Mouse (Mus musculus) ES-E14 (cell line): Measurements from ENCODE around the gene Npw. TPM values are rescaled to one million over a fixed set of nuclear protein-coding genes. Genes with fewer than 3 reads are reported as not detected.

ENCODE experiments used
- DNase-seq: peaks from one replicate; pipeline ENCODE4 v3.0.0-alpha.2; 2013; ENCODE audit warnings: low read depth, low spot score
- H3K27ac ChIP-seq: 2 replicates; pipeline ENCODE4 v1.5.1; 2012; ENCODE audit warnings: low read depth, mild to moderate bottlenecking, low read length, moderate library complexity, mixed read lengths; ENCODE audit not compliant: poor library complexity, insufficient read depth, severe bottlenecking
- H3K36me3 ChIP-seq: 2 replicates; pipeline ENCODE4 v1.6.1; 2012; ENCODE audit warnings: mild to moderate bottlenecking, low read length, moderate library complexity, mixed read lengths; ENCODE audit not compliant: control insufficient read depth, poor library complexity, insufficient read depth, severe bottlenecking
- H3K4me1 ChIP-seq, 2 experiments: fragments of 150-350 bp in 1 of 2; sonication (generic) in 1 of 2; 2 replicates each; pipeline ENCODE4 v1.6.1; 2012; ENCODE audit warnings: low read length in 2 of 2, mild to moderate bottlenecking in 1 of 2, mixed read lengths in 1 of 2; ENCODE audit not compliant: control insufficient read depth in 2 of 2, insufficient read depth in 2 of 2, poor library complexity in 1 of 2
- H3K4me3 ChIP-seq, 2 experiments: fragments of 150-350 bp in 1 of 2; sonication (generic) in 1 of 2; 2 replicates each; pipeline ENCODE4 v1.5.1; 2012; ENCODE audit warnings: low read length in 2 of 2, low read depth in 1 of 2, mild to moderate bottlenecking in 1 of 2, mixed read lengths in 1 of 2; ENCODE audit not compliant: insufficient read depth in 1 of 2, poor library complexity in 1 of 2, severe bottlenecking in 1 of 2
- H3K9ac ChIP-seq: 2 replicates; pipeline ENCODE4 v1.6.1; 2012; ENCODE audit warnings: low read depth, mild to moderate bottlenecking, low read length, mixed read lengths; ENCODE audit not compliant: poor library complexity, insufficient read depth, severe bottlenecking
- H3K9me3 ChIP-seq: fragments of 150-350 bp; sonication (generic); 2 replicates; pipeline ENCODE4 v1.6.1; 2012; ENCODE audit warnings: low read depth, mild to moderate bottlenecking, low read length; ENCODE audit not compliant: control insufficient read depth, insufficient read depth
- CHD2 ChIP-seq: IDR thresholded peaks from 2 replicates; pipeline ENCODE4 v1.6.1; 2014; ENCODE audit warnings: mild to moderate bottlenecking, low read depth, low read length, inconsistent platforms
- HCFC1 ChIP-seq: IDR thresholded peaks from 2 replicates; pipeline ENCODE4 v1.6.1; 2012; ENCODE audit warnings: low read length, inconsistent platforms, borderline replicate concordance; ENCODE audit not compliant: insufficient read depth
- MAFK ChIP-seq: IDR thresholded peaks from 2 replicates; pipeline ENCODE4 v1.6.1; 2014; ENCODE audit warnings: mild to moderate bottlenecking, low read depth, low read length, inconsistent platforms; ENCODE audit not compliant: insufficient read depth
- ZC3H11A ChIP-seq: IDR thresholded peaks from 2 replicates; pipeline ENCODE4 v1.6.1; 2012; ENCODE audit warnings: low read depth, mild to moderate bottlenecking, inconsistent platforms, low read length, borderline replicate concordance
- ZNF384 ChIP-seq: IDR thresholded peaks from 2 replicates; pipeline ENCODE4 v1.6.1; 2012; ENCODE audit warnings: low read depth, low read length, inconsistent platforms
- in situ Hi-C, 2 experiments: fragments of 600-800 bp; cut with MboI; formaldehyde crosslinking; loops; one replicate each; pipeline ENCODE4 v1.15.1; 2025; ENCODE audit warnings: low sequenced_read_pairs in 2 of 2, inconsistent platforms in 1 of 2; ENCODE audit not compliant: unreplicated experiment in 2 of 2
- total RNA-seq: library from RNA; depleted of rRNA; stranded (reverse); fragments of 300-350 nt; gene quantifications from 2 replicates; pipeline ENCODE4 v1.2.3, GENCODE M21; 2012; rRNA removed

Npw gene
- total RNA-seq, 1 experiment, result 3.0 TPM

- Histone ChIP-seq H3K27ac (no peak overlapping the region), H3K36me3 (peaks cover 51% of the 10 kb centered on the region), H3K4me3 (no peak overlapping the region), H3K9ac (no peak overlapping the region), H3K4me1 (peaks cover 0 to 6% of the 10 kb centered on the region in 2 experiments; a peak in 2 of 4 replicates), H3K9me3 (no peaks in the 10 kb centered on the region)
- DNase-seq, result no peak
- in situ Hi-C loops, result no loop called here
- TF ChIP-seq HCFC1, result no peak
- no peak for TF ChIP-seq ZC3H11A
- TF ChIP-seq MAFK, result no peak
- no peak for TF ChIP-seq ZNF384
- TF ChIP-seq CHD2, result no peak
These were observed 49.4 kb downstream of the Npw start for GRCm38 (mm10) chr17:24608874-24609273.

DNA sequence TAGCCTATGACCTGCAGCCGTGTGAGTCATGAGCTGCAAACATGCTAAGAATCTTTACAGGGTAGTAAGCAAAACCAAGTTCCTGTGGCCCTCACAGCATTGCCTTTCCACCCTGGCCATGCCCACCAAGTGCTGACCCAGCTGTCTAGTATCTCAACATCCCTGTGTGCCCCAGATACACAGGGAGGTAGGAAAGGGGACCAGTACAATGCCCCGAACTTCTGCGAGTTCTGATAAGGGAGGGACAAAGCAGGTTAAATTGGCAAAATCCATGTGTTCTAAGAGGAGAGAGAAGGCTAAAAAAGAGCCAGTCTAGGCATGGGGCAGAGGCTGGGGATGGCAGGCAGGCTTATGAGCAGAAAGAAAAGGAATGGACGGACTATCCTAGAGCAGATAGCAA, 49.9 kb downstream of the Npw start:
- Histone ChIP-seq H3K9ac (no peak overlapping the region), H3K9me3 (no peaks in the 10 kb centered on the region), H3K4me1 (peaks cover 0 to 6% of the 10 kb centered on the region in 2 experiments; a peak in 2 of 4 replicates), H3K36me3 (peaks cover 48% of the 10 kb centered on the region), H3K4me3 (no peak overlapping the region), H3K27ac (no peak overlapping the region)
- in situ Hi-C loops, result no loop called here
- no peak for TF ChIP-seq ZNF384
- TF ChIP-seq CHD2, result no peak
- no peak for TF ChIP-seq MAFK
- TF ChIP-seq HCFC1, result no peak
- TF ChIP-seq ZC3H11A, result no peak
- DNase-seq, result no peak

Other genes with a start within 250 kb of the Npw start
- 107 and 138 TPM in 2 replicates for gene Rnps1, start 243.9 kb downstream of the Npw start, total RNA-seq
- gene Eci1, start 231.8 kb downstream of the Npw start, total RNA-seq, result 38.0 and 42.9 TPM in 2 replicates
- gene Dnase1l2, start 215.4 kb downstream of the Npw start, total RNA-seq, result 1.2 and 1.8 TPM in 2 replicates
- gene E4f1, start 188.1 kb downstream of the Npw start, total RNA-seq, result 23.4 and 38.2 TPM in 2 replicates
- 12.8 and 16.6 TPM in 2 replicates for gene Pgp, start 188.1 kb downstream of the Npw start, total RNA-seq
- 1.2 and 1.4 TPM in 2 replicates for gene Bricd5, start 184.6 kb downstream of the Npw start, total RNA-seq
- gene Mlst8, start 179.4 kb downstream of the Npw start, total RNA-seq, result 24.2 and 32.8 TPM in 2 replicates
- 1.8 and 2.0 TPM in 2 replicates for gene Caskin1, start 169.9 kb downstream of the Npw start, total RNA-seq
- gene Traf7, start 130.5 kb downstream of the Npw start, total RNA-seq, result 149 and 228 TPM in 2 replicates
- 2.8 and 7.4 TPM in 2 replicates for gene Rab26, start 124.2 kb downstream of the Npw start, total RNA-seq
- gene Pkd1, start 108.6 kb downstream of the Npw start, total RNA-seq, result 27.8 and 35.9 TPM in 2 replicates
- 93.0 and 118 TPM in 2 replicates for gene Tsc2, start 25.8 kb downstream of the Npw start, total RNA-seq
- 39.4 and 43.0 TPM in 2 replicates for gene Nthl1, start 25.8 kb downstream of the Npw start, total RNA-seq
- 11.4 and 22.7 TPM in 2 replicates for gene Slc9a3r2, start 8.1 kb downstream of the Npw start, total RNA-seq
- gene Zfp598, start 11.2 kb upstream of the Npw start, total RNA-seq, result 39.7 and 55.9 TPM in 2 replicates
- gene Syngr3, start 31.5 kb upstream of the Npw start, total RNA-seq, result 4.1 and 13.1 TPM in 2 replicates
- 61.8 and 63.4 TPM in 2 replicates for gene Gfer, start 37.7 kb upstream of the Npw start, total RNA-seq
- gene Noxo1, start 37.8 kb upstream of the Npw start, total RNA-seq, result 2.9 and 7.5 TPM in 2 replicates
- 108 and 119 TPM in 2 replicates for gene Tbl3, start 49.2 kb upstream of the Npw start, total RNA-seq
- gene Rnf151, start 59.6 kb upstream of the Npw start, total RNA-seq, result 0.71 and 0.95 TPM in 2 replicates
- gene Rps2, start 59.7 kb upstream of the Npw start, total RNA-seq, result 3,495 and 3,661 TPM in 2 replicates
- 147 and 191 TPM in 2 replicates for gene Ndufb10, start 66.0 kb upstream of the Npw start, total RNA-seq
- 0.16 and 0.67 TPM in 2 replicates for gene Rpl3l, start 69.4 kb upstream of the Npw start, total RNA-seq
- gene Msrb1, start 78.2 kb upstream of the Npw start, total RNA-seq, result 23.5 and 30.2 TPM in 2 replicates
- gene Hs3st6, start 94.5 kb upstream of the Npw start, total RNA-seq, result 1.6 and 2.3 TPM in 2 replicates
- gene Meiob, start 145.8 kb upstream of the Npw start, total RNA-seq, result 0.13 and 0.42 TPM in 2 replicates
- gene Hagh, start 181.7 kb upstream of the Npw start, total RNA-seq, result 37.3 and 40.5 TPM in 2 replicates
- 9.7 and 9.8 TPM in 2 replicates for gene Fahd1, start 191.9 kb upstream of the Npw start, total RNA-seq
- gene Igfals, start 207.5 kb upstream of the Npw start, total RNA-seq, result 2.5 and 5.8 TPM in 2 replicates
- gene Nubp2, start 227.9 kb upstream of the Npw start, total RNA-seq, result 85.8 and 118 TPM in 2 replicates
- gene Spsb3, start 228.2 kb upstream of the Npw start, total RNA-seq, result 34.2 and 37.1 TPM in 2 replicates
- 21.8 and 33.7 TPM in 2 replicates for gene Eme2, start 236.6 kb upstream of the Npw start, total RNA-seq
- 36.1 and 39.6 TPM in 2 replicates for gene Mrps34, start 236.7 kb upstream of the Npw start, total RNA-seq
- 59.4 and 84.1 TPM in 2 replicates for gene Nme3, start 238.0 kb upstream of the Npw start, total RNA-seq